Mouse (Mus musculus): ENCODE measurements at regions not wholly inside any gene's neighbourhood (a gene's known extent, or its start where the extent isn't known, plus 50 kb on each side); places are given as distances from the start of the nearest gene placed in this dataset.
"Not testable (repeated sequence)": the region's sequence is repeated elsewhere in the genome, so short reads cannot be mapped to it uniquely, and the experiment has no call there.

DNA sequence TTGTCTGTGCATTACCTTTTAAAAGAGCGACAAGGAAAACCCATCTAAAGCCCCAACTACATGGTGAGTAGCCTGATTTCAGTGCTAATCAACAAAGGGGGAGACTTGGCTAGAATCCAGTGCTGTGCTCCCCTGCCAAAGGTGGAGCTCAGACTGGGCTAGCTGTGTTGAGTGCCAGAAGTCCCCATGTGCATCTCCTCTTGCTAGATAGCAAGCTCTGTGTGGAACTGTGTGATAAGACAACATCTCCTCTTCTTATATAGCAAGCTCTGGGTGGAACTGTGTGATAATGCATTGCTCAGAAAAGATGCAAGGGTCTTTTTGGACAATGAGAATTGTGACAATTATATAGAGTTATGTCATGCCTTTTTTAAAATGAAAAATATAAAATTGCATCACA is 741.4 kb downstream of the Adam6a start:
- DNase-seq (ENCODE audit: low read depth, low spot score): no peak

DNA sequence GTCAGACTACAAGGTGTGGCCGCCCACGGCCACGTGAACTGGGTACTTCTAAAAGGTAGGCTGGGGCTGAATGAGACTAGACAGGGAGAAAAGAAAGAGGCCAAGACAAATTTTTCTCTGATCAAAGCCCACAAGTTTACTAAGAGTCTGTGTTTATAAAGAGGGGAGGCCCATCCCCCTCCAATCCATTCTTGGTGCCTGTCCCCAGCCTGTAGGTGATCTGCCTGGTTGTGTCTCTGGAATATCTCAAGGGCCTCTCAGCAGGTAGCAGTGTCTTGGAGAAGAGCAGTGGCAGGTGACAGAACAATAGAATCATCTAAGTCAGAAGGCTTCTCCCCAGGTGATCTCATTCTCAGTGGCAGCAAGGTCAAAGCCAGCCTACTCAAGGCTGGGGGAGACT is 743.3 kb downstream of the Adam6a start:
- DNase-seq (ENCODE audit: low read depth, low spot score): no peak

DNA sequence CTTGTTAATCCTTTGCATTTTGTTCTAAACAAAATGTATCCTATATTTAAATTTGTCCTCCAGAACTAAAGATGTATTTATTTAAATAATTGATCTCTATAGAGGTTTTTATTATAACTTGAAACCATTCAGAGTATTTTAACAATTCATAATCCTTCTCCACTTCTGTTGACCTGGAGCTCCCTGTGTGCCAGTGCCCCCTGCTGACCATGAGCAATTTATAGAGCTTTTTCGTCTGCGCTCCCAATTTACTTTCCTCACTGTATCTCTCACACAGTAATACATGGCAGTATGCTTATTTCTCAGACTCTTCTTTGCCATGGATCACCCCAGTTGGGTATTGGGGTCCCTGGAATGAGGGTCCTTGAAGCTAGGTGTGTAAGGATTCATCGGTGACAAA is 747.4 kb downstream of the Adam6a start:
- DNase-seq (ENCODE audit: low read depth, low spot score): no peak

DNA sequence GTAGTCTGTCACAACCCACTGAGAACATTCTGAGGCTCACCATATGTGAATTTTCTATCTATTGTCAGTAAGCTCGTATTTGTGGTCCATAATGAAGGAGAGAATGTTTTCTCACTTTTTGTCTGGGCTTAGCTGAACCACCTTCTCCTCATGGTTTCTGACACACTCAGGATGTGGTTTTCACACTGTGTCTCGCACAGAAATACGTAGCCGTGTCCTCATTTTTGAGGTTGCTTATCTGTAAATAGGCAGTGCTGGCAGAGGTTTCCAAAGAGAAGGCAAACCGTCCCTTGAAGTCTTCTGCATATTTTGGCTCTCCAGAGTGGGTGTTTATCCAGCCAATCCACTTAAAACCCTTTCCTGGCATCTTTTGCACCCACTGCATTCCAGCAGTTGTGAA is 756.1 kb downstream of the Adam6a start:
- no peak for DNase-seq (ENCODE audit: low read depth, low spot score)

DNA sequence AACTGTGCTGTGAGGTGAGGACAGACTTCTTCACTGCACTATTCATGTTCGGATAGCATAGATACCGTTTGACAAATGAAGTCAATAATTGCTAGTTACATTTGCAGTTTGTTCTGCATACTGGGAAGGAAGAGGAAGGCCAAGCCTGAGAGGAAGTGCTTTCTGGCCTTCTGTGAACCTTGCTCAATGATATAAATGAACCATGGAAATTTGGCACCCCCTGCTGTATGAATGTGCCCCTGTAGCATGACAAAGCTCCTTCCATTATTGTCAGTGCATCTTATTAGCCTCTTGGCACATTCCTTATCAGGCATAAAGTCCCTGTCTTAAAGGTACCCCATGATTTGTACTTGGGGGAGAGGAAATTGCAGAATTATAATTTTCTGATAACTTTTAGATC is 758.0 kb downstream of the Adam6a start:
- DNase-seq (ENCODE audit: low read depth, low spot score): no peak

DNA sequence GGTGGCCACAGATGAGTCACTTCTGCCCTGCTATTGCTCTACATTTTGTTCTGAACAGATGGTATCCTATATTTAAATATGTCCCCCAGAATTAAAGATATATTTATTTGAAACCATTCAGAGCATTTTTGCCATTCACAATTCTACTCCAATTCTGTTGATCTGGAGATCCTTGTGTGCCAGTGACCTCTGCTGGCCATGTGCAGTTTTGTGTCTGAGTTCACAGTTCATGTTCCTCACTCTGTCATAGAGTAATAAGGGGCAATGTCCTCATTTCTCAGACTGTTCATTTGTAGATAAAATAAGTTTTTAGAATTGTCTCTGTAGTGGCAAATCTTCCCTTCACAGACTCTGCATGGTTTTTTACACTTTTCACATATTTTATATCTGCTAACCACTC is 788.8 kb downstream of the Adam6a start:
- no peak for DNase-seq (ENCODE audit: low read depth, low spot score)

DNA sequence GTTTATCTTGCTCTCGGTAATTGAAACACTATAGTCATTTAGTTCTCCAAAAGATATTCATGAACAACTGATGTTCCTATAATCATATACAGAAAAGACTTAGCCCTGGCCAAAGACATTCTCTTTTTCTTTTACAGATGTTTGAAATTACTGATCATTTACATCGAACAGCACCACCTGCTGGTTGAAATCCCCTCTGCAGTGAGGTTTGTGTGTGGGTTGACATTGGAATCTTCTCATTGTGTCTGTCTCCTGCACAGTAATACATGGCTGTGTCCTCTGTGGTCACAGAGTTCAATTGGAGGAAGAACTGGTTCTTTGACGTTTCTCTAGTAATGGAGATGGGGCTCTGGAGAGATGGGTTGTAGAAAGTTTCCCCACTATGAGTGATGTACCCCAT is 822.6 kb downstream of the Adam6a start:
- no peak for DNase-seq (ENCODE audit: low read depth, low spot score)

DNA sequence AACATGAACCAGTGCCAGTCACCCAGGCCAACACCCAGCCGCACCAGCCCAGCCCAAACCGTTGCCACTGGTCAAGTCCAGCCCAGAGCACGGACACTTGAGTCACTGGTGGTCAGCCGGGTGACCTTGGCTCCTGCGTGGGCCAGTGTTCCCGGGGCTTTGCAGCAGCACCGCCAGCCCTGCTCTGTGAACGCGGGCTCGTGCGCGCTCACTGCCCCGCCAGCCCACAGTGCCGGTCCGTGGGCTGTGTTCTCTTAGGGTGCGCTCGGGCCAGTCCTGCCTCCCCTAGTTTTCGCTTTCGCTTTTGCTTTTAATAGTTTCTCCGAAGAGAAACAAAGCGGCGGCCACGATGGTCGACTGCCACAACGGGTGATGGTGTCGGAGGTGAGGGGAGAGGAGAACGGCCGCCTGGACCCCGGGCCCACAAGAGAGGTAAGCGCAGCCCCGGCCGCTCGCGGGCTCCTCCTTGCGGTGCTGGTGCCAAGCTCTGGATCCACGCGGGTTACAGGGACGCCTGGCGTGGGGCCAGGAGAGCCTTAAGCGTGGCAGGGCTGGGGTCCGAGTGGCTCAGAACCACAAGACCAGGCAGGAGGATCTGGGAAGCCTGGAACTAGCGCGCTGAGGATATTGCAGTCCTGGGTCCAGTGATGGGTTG is 835.1 kb downstream of the Adam6a start:
- not testable (repeated sequence) for DNase-seq (ENCODE audit: low read depth, low spot score)

DNA sequence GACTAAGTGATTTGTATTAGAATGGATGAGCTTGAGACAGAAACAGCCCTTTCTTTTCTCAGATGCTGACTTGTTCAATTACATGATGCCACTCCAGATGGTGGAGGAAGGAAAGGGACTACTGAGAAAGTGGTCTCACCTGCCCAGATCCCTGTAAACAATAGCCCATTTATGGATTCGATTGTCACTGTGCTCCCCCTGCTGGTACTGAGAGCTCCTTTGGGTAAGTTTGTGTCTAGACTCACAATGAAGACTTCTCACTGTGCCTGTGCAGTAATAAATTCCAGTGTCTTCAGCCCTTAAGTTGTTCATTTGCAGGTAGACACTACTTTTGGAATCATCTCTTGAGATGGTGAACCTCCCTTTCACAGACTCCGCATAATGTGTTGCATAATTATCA is 847.7 kb downstream of the Adam6a start:
- no peak for DNase-seq (ENCODE audit: low read depth, low spot score)

DNA sequence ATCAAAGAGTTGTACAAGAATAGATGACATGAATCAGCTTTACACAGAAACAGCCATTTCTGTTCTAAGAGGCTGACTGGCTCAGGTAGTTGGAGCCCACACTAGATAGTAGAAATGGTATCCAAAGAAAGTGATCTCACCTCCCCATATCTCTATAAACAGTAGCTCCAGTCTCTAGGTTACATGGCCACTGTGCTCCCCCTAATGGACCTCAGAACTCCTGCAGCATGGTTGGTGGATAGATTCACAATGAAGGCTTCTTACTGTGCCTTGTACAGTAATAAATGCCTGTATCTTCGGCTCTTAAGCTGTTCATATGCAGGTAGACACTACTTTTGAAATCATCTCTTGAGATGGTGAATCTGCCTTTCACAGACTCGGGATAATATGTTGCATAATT is 862.5 kb downstream of the Adam6a start:
- no peak for DNase-seq (ENCODE audit: low read depth, low spot score)

DNA sequence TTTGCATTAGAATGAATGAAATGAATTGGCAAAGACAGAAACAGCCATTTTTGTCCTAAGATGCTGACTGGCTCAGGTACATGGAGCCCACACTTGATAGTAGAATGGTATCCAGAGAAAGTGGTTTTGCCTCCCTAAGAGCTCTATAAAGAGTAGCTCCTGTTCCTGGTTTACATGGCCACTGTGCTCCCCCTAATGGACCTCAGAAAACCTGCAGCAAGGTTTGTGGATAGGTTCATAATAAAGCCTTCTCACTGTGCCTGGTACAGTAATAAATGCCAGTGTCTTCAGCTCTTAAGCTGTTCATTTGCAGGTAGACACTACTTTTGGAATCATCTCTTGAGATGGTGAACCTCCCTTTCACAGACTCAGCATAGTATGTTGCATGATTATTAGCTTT is 890.8 kb downstream of the Adam6a start:
- DNase-seq (ENCODE audit: low read depth, low spot score): no peak

DNA sequence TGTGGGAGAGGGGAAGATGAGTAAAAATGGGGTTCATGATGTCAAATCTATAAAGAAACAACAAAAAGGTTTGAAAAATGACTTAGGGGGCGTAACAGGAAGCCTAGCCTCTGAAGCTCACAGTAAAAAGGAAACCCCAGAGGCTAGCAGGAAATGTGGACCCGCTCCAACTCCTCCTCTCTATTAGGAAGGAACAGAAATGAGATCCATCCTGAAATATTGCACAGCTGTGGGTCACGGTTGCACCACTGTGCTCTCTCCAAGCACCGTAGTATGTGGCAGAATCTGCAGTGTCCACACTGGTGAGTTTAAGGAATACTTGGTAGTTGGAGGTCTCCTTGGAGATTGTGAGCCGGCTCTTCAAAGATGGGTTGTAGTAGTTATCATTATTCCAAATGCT is 918.3 kb downstream of the Adam6a start:
- no peak for DNase-seq (ENCODE audit: low read depth, low spot score)

DNA sequence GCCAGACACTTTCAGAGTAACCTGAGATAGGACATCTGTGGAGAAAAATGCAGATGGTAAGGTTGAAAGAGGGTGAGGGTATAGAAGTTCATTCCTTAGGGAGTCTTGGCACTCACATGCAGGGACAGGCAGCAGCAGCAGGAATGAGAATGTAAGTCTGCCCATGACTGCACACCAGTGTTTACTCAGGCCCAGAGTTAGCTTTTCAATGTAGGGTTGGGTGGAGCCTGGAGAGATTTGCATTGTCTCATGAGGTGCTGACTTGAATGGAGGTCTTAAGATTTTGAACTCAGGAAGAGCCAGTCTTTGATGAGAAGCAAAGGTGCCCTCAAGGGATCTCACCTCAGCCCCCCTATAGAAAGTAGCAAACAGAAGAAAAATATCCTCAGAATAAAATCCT is 918.9 kb downstream of the Adam6a start:
- DNase-seq (ENCODE audit: low read depth, low spot score): no peak

DNA sequence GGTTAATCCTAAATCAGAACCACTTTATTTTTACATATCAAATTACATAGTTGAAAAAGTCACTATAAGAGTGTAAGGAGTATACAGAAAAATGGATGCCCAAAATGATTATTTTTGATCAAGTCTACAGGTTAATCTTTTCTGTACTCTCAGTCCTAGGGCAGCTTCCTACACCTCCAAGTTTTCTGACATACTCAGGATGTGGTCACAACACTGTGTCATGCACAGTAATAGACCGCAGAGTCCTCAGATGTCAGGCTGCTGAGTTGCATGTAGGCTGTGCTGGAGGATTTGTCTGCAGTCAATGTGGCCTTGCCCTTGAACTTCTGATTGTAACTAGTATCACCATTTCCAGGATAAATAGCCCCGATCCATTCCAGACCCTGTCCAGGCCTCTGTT is 925.1 kb downstream of the Adam6a start:
- no peak for DNase-seq (ENCODE audit: low read depth, low spot score)

DNA sequence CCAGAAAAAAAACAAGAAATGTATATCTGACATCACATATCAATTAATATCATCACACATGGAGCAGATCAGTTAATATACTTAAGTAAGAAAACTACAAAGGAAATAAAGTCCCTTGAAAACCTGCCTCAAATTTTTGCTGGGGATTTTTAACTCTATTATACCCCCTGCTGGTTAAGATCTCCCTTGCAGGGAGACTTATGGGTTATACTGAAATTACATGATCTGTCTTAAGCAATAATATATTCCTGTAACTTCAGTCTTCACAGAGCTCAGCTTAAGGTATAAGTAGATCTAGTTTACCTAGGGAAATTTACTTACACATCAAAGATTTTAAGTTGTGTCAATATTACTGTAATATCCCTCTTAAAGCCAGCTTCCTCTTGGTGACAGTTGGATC is 929.0 kb downstream of the Adam6a start:
- DNase-seq (ENCODE audit: low read depth, low spot score): not testable (repeated sequence)

DNA sequence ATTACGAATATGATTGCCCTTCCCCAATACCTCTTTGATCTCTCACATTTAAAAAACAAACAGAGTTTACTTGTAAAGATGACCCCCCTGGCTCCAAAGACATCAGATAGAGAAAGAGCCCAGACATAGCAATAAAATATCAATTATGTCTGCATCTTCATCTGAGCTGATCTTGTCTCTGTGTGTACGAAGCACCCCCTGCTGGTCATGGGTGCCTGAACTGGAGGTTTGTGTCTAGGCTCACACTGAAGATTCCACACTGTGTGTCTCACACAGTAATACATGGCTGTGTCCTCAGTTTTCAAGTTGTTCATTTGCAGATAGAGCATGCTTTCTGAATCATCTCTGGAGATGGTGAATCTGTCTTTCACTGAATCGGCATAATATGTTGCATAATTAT is 935.0 kb downstream of the Adam6a start:
- no peak for DNase-seq (ENCODE audit: low read depth, low spot score)

DNA sequence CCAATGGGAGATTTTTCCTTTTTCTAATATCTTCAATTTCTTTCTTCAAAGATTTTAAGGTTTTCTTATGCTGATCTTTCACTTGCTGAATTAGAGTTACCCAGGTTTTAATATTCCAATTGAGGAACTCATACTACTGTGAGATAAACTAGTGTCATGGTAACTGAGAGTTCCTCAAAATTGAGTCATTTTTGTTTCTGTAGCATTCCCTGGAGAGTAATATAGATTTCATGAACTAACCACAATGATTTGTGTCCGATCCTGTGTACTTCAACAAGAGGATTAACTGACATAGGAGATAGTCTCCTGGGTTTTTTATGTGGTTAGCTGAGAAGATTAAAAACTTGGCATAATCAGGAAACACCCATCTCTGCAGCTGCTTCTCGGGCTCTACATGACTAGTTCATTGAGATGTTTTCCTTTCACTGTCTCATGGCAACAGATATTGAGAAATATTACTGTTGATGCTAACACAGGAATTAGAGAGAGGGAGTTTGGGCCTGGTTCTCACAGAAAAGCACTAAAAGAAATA is 949.9 kb downstream of the Adam6a start:
- DNase-seq (ENCODE audit: low read depth, low spot score): not testable (repeated sequence)

DNA sequence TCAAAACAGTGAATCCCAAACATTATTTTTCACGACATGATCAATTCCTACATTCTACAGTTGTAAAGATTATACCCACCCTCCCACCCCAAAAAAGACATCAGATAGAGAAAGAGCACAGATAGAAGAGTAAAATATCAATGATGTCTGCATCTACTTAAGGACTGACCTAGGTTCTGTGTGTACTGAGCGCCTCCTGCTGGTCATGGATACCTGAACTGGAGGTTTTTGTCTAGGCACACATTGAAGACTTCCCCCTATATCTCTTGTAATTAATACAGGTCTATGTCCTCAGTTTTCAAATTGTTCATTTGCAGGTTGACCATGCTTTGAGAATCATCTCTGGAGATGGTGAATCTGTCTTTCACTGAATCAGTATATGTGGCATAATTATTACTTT is 952.0 kb downstream of the Adam6a start:
- no peak for DNase-seq (ENCODE audit: low read depth, low spot score)

DNA sequence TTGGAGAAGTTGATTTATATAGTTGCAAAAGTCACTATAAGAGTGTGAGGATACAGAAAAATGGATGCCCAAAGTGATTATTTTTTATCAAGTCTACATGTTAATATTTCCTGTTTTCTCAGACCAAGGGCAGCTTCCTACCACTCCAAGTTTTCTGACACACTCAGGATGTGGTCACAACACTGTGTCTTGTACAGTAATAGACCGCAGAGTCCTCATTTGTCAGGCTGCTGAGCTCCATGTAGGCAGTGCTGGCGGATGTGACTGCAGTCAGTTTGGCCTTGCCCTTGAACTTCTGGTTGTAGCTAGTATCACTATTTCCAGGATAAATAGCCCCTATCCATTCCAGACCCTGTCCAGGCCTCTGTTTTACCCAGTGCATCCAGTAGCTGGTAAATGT is 969.4 kb downstream of the Adam6a start:
- no peak for DNase-seq (ENCODE audit: low read depth, low spot score)

DNA sequence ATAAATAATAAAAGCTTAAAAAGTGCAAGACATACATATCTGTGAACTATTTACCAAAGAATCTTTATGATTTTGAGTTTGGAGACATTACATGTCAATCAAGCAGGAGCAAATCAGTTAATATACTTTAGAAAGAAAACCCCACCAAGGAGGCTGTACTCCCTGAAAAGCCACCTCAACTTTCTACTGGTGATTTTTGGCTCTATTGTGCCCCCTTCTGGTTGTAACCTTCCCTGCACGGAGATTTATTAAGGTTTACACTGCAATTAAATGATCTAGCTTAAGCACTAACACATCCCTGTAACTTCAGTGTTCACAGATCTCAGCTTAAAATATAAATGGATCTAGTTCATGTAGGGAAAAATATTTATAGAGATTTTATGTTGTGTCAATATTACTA is 998.4 kb downstream of the Adam6a start:
- DNase-seq (ENCODE audit: low read depth, low spot score): peak; percentile 8

DNA sequence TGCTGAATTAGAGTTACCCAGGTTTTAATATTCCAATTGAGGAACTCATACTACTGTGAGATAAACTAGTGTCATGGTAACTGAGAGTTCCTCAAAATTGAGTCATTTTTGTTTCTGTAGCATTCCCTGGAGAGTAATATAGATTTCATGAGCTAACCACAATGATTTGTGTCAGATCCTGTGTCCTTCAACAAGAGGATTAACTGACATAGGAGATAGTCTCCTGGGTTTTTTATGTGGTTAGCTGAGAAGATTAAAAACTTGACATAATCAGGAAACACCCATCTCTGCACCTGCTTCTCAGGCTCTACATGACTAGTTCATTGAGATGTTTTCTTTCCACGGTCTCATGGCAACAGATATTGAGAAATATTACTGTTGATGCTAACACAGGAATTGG is 1001.2 kb downstream of the Adam6a start:
- not testable (repeated sequence) for DNase-seq (ENCODE audit: low read depth, low spot score)

DNA sequence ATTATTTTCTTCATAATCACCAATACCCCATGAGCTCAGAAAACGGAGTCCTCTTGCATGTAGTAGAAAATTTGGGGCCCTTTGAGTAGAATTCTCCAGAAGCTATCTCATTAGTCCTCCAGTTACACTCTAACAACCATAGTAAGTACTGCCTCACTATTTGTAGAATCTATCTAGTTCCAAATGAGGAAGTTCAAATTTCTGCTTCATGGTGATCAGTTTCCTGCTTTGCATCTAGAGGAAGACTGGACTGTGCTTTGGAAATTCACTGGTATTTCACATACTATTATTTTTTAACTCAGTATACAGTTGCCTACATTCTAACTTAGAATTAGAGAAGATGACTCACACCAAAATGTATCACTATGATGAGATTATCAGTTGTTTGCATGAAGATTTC is 1018.7 kb downstream of the Adam6a start:
- DNase-seq (ENCODE audit: low read depth, low spot score): no peak

DNA sequence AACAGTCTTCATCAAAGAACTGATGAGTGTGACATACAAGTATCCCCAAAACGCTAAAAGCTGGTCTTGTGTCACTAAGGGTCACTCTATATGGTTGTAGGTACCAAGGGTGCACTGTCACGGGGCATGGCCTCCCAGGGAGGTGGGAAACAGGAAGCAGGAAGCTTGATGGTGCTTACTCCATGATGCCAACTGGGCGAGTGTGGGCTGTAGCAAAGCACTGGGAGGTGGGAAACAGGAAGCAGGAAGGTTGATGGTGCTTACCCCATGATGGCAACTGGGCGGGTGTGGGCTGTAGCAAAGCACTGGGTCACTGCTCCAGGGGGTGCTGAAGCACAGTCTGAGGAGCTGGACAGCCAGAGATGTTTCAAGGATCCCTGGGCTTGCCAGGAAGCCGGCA is 1019.3 kb downstream of the Adam6a start:
- no peak for DNase-seq (ENCODE audit: low read depth, low spot score)

DNA sequence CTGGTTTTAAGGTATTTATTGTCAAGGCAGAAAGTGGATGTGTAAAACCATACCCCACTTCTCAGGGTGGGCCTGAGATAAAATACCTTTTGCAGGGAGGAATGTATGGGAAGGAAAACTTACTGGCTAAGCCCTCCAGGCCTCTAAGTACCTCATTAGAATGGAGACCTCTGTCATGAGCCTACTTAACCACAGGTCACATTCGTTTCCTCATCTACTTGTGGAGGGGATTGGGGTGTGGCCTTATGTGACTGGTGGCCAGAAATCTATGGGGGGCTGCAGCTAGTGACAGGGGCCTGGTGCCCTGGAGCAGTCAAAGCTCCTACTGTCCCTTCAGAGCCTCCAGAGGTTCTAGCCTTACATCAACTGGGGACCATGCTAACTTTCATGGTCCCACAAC is 1020.0 kb downstream of the Adam6a start:
- DNase-seq (ENCODE audit: low read depth, low spot score): no peak

All from 3T3-L1 (cell line).